Mouse (Mus musculus) neural tube, embryonic 14.5 days (tissue): ENCODE measurements at regions not wholly inside any gene's neighbourhood (a gene's known extent, or its start where the extent isn't known, plus 50 kb on each side); places are given as distances from the start of the nearest gene placed in this dataset.

Experiments used
- ATAC-seq: fragments of 200-750 bp; cut with Nextera tagmentation; 2 replicates; pipeline ENCODE4 v1.8.0; 2017; ENCODE audit warnings: low read depth, mild to moderate bottlenecking, moderate TSS enrichment, moderate library complexity
- H3K27ac ChIP-seq: fragments of 300-500 bp; sonication (generic); 2 replicates; pipeline ENCODE4 v1.5.1; 2014; ENCODE audit warnings: low read depth, mild to moderate bottlenecking, control low read depth, low read length, moderate library complexity, mixed read lengths
- H3K27me3 ChIP-seq: fragments of 300-500 bp; sonication (generic); 2 replicates; pipeline ENCODE4 v1.6.1; 2014; ENCODE audit warnings: low read length; ENCODE audit not compliant: control insufficient read depth, insufficient read depth
- H3K36me3 ChIP-seq: fragments of 300-500 bp; sonication (generic); 2 replicates; pipeline ENCODE4 v1.6.1; 2014; ENCODE audit warnings: low read length, mixed read lengths; ENCODE audit not compliant: control insufficient read depth, insufficient read depth
- H3K4me1 ChIP-seq: fragments of 300-500 bp; sonication (generic); 2 replicates; pipeline ENCODE4 v1.6.1; 2014; ENCODE audit warnings: low read length; ENCODE audit not compliant: control insufficient read depth, insufficient read depth
- H3K4me2 ChIP-seq: fragments of 300-500 bp; sonication (generic); 2 replicates; pipeline ENCODE4 v1.6.1; 2014; ENCODE audit warnings: mild to moderate bottlenecking, low read depth, low read length, control low read depth
- H3K4me3 ChIP-seq: fragments of 300-500 bp; sonication (generic); 2 replicates; pipeline ENCODE4 v1.5.1; 2014; ENCODE audit warnings: low read depth, low read length, control low read depth, mixed read lengths
- H3K9ac ChIP-seq: fragments of 300-500 bp; sonication (generic); replicated peaks from 2 replicates; pipeline ENCODE4 v1.6.1; 2014; ENCODE audit warnings: low read depth, mild to moderate bottlenecking, control low read depth, low read length, mixed read lengths
- H3K9me3 ChIP-seq: fragments of 300-500 bp; sonication (generic); 2 replicates; pipeline ENCODE4 v1.6.1; 2016; ENCODE audit warnings: low read length; ENCODE audit not compliant: control insufficient read depth
- WGBS: fragments of 180-500 bp; shearing (Covaris S2); extraction: QIAGEN DNeasy Blood & Tissue Kit; methylation state at CpG from one replicate; pipeline ENCODE4 v1.1.7; 2014; 5-methylcytosine and 5-hydroxymethylcytosine counted together

DNA sequence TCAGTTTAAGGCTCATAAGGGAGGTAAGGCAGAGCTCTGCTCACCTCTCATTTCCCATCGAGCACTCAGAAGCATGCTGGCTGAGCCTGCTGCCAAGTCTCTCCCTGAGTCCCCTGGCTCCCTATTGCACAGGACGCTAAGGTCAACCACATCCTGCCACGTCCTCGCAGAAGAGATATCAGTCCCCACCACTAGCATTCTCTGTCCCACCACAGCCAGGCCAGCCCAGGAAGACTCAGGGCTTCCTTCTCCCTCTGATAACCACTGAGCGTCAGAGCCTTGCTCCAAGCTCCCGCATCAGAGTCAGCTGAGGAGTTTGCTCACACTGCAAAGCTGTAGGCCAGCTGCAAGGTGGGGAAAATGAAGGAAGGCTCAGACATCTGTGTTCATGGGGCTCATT lies 248.2 kb downstream of the Rplp1 start:
- Histone ChIP-seq H3K27ac (no peak overlapping the region), H3K9me3 (no peaks in the 10 kb centered on the region), H3K9ac (no peak overlapping the region), H3K4me2 (no peak overlapping the region), H3K27me3 (no peaks in the 10 kb centered on the region), H3K36me3 (no peaks in the 10 kb centered on the region), H3K4me1 (no peaks in the 10 kb centered on the region), H3K4me3 (no peak overlapping the region)
- ATAC-seq, result no peak
- WGBS, result 82% methylated on average over 6 of the region's 6 CpGs

GRCm38 (mm10) chr9:61665254-61665653 lies 249.1 kb downstream of the Rplp1 start:
- WGBS, result 88% methylated on average over 5 of the region's 5 CpGs
- no peaks in the 10 kb centered on the region for H3K9me3 ChIP-seq
- H3K27me3 ChIP-seq, result no peaks in the 10 kb centered on the region
- no peak overlapping the region for H3K4me3 ChIP-seq
- H3K27ac ChIP-seq, result no peak overlapping the region
- no peak overlapping the region for H3K9ac ChIP-seq
- no peaks in the 10 kb centered on the region for H3K36me3 ChIP-seq
- ATAC-seq, result no peak
- no peak overlapping the region for H3K4me2 ChIP-seq
- no peaks in the 10 kb centered on the region for H3K4me1 ChIP-seq

- Histone ChIP-seq H3K27me3 (no peaks in the 10 kb centered on the region), H3K9me3 (no peaks in the 10 kb centered on the region), H3K4me2 (no peak overlapping the region), H3K36me3 (no peaks in the 10 kb centered on the region), H3K4me1 (no peaks in the 10 kb centered on the region), H3K9ac (no peak overlapping the region), H3K27ac (no peak overlapping the region), H3K4me3 (no peak overlapping the region)
- ATAC-seq, result no peak
- WGBS, result 87% methylated on average over 10 of the region's 10 CpGs
Measured at GRCm38 (mm10) chr9:61664000-61664622, 250.2 kb downstream of the Rplp1 start.

DNA sequence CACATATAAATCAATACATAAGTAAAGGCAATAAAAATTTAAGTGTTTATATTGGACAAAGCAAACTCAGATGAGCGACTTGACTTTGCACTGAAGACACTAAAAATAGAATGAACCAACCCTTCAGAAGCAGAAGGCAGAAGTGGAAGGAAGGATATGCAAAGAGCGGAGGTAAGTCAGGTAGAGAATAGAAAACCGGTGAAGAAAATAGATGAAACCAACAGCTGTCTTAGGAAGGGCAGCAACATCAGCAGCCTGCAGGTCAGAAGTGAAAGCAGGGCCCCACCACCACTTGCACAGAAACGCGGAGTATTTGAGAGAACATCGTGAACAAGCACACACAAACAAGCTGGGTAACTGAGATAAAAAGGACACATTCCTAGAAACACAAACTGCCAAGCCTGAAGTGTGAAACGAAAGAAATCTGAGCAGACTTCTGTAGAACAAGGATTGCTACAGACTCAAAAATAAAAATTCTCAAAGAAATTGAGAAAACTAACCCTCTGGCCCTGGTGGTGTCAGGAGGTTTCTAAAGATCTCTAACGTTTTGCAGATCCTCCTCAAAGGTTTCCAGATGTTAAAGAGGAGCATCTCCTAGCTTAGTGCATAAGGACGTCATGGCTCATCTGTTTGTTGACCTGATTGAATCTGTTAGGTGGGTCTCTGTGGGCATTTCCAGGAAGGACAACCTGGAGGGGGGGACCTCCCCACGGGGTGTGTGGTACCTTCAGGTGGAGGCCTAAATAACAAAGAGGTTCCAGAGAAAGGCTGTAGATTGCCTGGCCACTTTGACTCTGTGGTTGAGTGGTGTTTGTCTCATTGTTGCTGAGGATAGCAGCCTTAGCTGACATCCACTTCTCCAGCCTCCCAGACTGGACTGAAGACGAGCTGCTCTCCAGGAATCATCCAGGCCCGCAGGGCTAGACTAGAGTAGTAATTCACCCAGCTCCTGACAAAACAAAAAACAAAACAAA lies 252.0 kb downstream of the Rplp1 start:
- WGBS, result 80% methylated on average over 12 of the region's 12 CpGs
- Histone ChIP-seq H3K27ac (no peak overlapping the region), H3K4me2 (no peak overlapping the region), H3K27me3 (no peaks in the 10 kb centered on the region), H3K36me3 (no peaks in the 10 kb centered on the region), H3K9me3 (no peaks in the 10 kb centered on the region), H3K9ac (no peak overlapping the region), H3K4me1 (no peaks in the 10 kb centered on the region), H3K4me3 (no peak overlapping the region)
- ATAC-seq, result no peak

DNA sequence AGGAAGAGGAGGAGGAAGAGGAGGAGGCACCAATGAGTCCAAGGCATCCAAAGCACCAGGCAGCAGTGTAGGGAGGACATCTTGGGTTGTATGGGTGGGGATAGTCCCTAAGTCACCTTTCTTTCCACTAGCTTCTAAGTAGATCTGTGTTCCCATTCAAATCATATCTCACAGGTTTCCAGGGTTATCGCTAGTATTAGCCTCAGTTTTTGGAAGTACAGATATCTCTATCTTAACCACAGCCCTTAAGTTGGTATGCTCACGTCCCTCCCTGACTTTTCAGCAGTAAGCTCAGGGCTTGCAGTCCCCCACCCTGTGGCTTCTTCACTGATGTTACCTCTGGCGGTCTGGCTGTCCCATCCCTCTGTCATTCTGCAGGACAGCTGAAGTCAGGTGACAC lies 254.2 kb downstream of the Rplp1 start:
- H3K36me3 ChIP-seq, result no peaks in the 10 kb centered on the region
- no peaks in the 10 kb centered on the region for H3K27me3 ChIP-seq
- no peak overlapping the region for H3K27ac ChIP-seq
- H3K4me1 ChIP-seq, result no peaks in the 10 kb centered on the region
- no peaks in the 10 kb centered on the region for H3K9me3 ChIP-seq
- WGBS, result 89% methylated on average over 3 of the region's 3 CpGs
- no peak overlapping the region for H3K9ac ChIP-seq
- H3K4me3 ChIP-seq, result no peak overlapping the region
- no peak overlapping the region for H3K4me2 ChIP-seq
- ATAC-seq, result no peak

DNA sequence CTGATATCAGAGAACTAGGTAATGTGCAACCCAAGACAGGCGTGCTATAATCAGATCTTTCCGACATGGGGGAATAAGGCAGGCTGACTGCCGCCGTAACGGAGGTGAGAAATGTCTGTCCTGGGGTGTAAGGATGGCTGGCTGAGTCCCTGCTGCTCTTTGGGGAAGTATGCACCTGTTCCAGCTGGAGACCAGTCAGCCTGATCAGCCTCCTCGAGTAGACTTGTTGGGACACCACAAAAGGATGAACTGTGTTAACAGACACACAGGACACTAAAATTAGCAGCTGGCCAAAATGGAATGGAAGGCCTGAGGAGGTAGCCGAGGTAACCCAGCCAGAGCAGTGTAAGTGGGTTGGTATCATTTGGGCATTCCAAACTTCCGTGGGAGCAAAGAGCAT lies 256.3 kb downstream of the Rplp1 start:
- no peak overlapping the region for H3K4me3 ChIP-seq
- no peak overlapping the region for H3K4me2 ChIP-seq
- no peaks in the 10 kb centered on the region for H3K27me3 ChIP-seq
- no peak for ATAC-seq
- WGBS, result 86% methylated on average over 8 of the region's 8 CpGs
- no peaks in the 10 kb centered on the region for H3K4me1 ChIP-seq
- H3K27ac ChIP-seq, result no peak overlapping the region
- no peak overlapping the region for H3K9ac ChIP-seq
- H3K9me3 ChIP-seq, result no peaks in the 10 kb centered on the region
- H3K36me3 ChIP-seq, result no peaks in the 10 kb centered on the region

- H3K4me2 ChIP-seq, result no peak overlapping the region
- no peak overlapping the region for H3K9ac ChIP-seq
- no peak overlapping the region for H3K4me3 ChIP-seq
- WGBS, result 72% methylated on average over 9 of the region's 9 CpGs
- H3K27ac ChIP-seq, result no peak overlapping the region
- ATAC-seq, result no peak
- no peaks in the 10 kb centered on the region for H3K4me1 ChIP-seq
- H3K9me3 ChIP-seq, result no peaks in the 10 kb centered on the region
- peaks cover 3% of the 10 kb centered on the region; the same call in 1 of the 2 replicates for H3K27me3 ChIP-seq
- H3K36me3 ChIP-seq, result no peaks in the 10 kb centered on the region
Measured at GRCm38 (mm10) chr9:61655433-61655981, 258.8 kb downstream of the Rplp1 start.

GRCm38 (mm10) chr9:61645661-61646425 lies 268.5 kb downstream of the Rplp1 start:
- WGBS, result 29% methylated on average over 20 of the region's 20 CpGs
- Histone ChIP-seq H3K4me1 (peaks cover 6% of the 10 kb centered on the region; the same call in 1 of the 2 replicates), H3K36me3 (no peaks in the 10 kb centered on the region), H3K4me2 (no peak overlapping the region), H3K9me3 (no peaks in the 10 kb centered on the region), H3K9ac (no peak overlapping the region), H3K4me3 (no peak overlapping the region), H3K27me3 (no peaks in the 10 kb centered on the region), H3K27ac (peak overlapping the region; percentile 46; the same call in 1 of the 2 replicates)
- peak; percentile 69; the same call in 1 of the 2 replicates for ATAC-seq
